Mouse (Mus musculus): ENCODE data around the gene Kif21b.

DNA sequence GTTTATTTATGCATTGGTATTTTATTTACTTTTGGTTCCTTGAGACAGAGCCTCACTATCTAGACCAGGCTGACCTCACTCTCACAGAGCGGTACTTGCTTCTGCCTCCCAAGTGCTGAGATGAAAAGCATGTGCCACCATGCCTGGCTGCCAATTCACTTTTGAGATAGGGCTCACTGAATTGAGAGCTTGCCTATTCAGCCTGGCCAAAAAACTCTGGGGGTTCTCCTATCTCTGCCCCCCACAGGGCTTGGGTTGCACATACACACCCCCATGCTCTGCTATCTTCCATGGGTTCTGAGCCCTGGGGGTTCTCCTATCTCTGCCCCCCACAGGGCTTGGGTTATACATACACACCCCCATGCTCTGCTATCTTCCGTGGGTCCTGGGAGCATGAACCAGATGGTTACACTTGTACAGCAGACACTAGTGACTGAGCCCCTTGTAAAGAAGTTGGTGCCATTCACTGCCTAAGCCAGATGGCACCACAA, 48.4 kb downstream of the Kif21b start:
- TF ChIP-seq CTCF (IDR thresholded peaks at IDR 0.05; ENCODE audit: low read depth, low read length): no peak
- TF ChIP-seq POLR2A (IDR thresholded peaks at IDR 0.05; ENCODE audit: extremely low read depth, insufficient read depth, low read length): no peak

Measured in liver, adult 2 months (tissue).